In the genomic region with DNA sequence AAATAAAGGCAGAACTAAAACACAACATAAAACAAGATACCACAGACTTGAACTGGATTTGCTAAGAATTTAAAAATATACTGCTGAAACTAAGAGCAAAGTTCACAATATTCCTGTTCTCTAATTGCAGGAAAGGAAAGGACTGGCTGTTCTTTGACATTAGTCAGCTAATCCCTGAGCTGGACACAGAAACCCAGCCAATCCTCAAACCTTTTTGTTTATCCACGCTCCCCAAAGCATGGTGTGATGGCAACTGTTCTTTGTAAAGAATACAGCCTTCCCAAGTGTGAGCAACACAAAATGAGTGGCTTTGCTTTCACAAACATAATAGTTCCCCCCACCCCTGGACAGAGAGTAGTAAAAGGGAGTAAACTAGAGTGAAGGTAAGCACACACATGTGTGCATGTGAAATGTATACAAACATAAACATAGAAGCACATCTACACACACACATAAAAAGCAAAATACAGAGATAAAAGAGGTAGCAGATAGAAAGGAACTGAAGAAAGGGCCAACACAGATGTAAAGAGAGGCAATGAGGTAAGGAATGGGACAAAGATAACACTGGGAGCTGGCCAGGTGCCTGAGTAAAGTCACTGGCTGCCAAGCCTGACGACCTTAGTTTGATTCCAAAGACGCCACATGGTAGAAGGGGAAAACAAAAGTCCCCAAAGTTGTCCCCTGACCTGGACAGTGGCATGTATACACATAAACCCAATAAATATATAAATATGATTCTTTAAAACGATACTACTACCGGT, we compare ENCODE assay signal across 15 mouse cellular contexts. TPM values are rescaled to one million over a fixed set of nuclear protein-coding genes. Genes with fewer than 3 reads are reported as not detected.
DNase-seq lines count a peak whose midpoint lies in the region; ATAC-seq and TF ChIP-seq lines count a peak whose summit lies in the region.
"Had no signal": no experiment of that assay in that cellular context is flagged by ENCODE, and none has a peak within 500 bp of the region (broad histone marks: within the 10 kb centered on the region; RNA-seq: fewer than 3 reads in every experiment).

No protein-coding gene starts in this region.

- no peak overlapping the region for H3K4me3 ChIP-seq in left cerebral cortex, adult 2 months
- no peak overlapping the region for H3K4me3 ChIP-seq in heart, embryonic 14.5 days (ENCODE audit: control insufficient read depth in 1 of 2, insufficient read depth in 1 of 2, low read depth in 1 of 2, low read length in 2 of 2)
- H3K4me3 ChIP-seq: forebrain, embryonic 15.5 days; midbrain, embryonic 12.5 days had no signal

- H3K27ac ChIP-seq in left cerebral cortex, adult 2 months: peak overlapping the region; percentile 56; the same call in 1 of the 2 replicates
- H3K27ac ChIP-seq in heart, embryonic 14.5 days (replicated peaks in 1 of 2; ENCODE audit: control insufficient read depth in 1 of 2, insufficient read depth in 1 of 2, low read depth in 2 of 2, low read length in 2 of 2): peak overlapping the region in 1 of 2 experiments; percentile 63; a peak in 2 of 4 replicates
- H3K27ac ChIP-seq: forebrain, embryonic 15.5 days; liver, embryonic 14.5 days; midbrain, embryonic 12.5 days had no signal

- no peak overlapping the region for H3K9ac ChIP-seq in heart, embryonic 14.5 days (ENCODE audit: low read length)
- H3K9ac ChIP-seq: forebrain, embryonic 15.5 days; liver, embryonic 14.5 days; midbrain, embryonic 12.5 days had no signal

- no peaks in the 10 kb centered on the region for H3K36me3 ChIP-seq in heart, embryonic 14.5 days (ENCODE audit: control insufficient read depth, insufficient read depth, low read length)
- H3K36me3 ChIP-seq: forebrain, embryonic 15.5 days; midbrain, embryonic 12.5 days had no signal

- DNase-seq in adrenal gland, postnatal 14 days: peak; percentile 17
- DNase-seq in adrenal gland, postnatal 25 days: no peak
- no peak for DNase-seq in left cerebral cortex, adult 2 months (ENCODE audit: extremely low spot score in 1 of 2, low spot score in 2 of 2)
- DNase-seq in left cerebral cortex, postnatal 25 days (ENCODE audit: low spot score in 2 of 2): no peak
- no peak for DNase-seq in thymus, postnatal 10 days (ENCODE audit: low spot score in 2 of 2)
- no peak for DNase-seq in right cerebral cortex, postnatal 10 days (ENCODE audit: low spot score in 2 of 2)
- DNase-seq: cerebellum, adult 11-12 months; gastrocnemius, postnatal 36 days; lung, postnatal 14 days; thymus, postnatal 25 days had no signal

- peak; percentile 68; the same call in 1 of the 2 replicates for ATAC-seq in heart, embryonic 14.5 days (ENCODE audit: insufficient number of reproducible peaks, insufficient read depth, low FRiP score, low read depth)
- peak; percentile 77 for ATAC-seq in megakaryocyte-erythroid progenitor cell, adult 5-6 weeks (replicated peaks; ENCODE audit: low FRiP score, low TSS enrichment, poor library complexity, severe bottlenecking)
- ATAC-seq: forebrain, embryonic 15.5 days had no signal

- intact Hi-C loops in left cerebral cortex, adult 2 months (cut with DNase I): no loop called here
- intact Hi-C loops in left cerebral cortex, postnatal 25 days (cut with DNase I): no loop called here

- H3K4me2 ChIP-seq in heart, embryonic 14.5 days (ENCODE audit: low read length): no peak overlapping the region
- H3K4me2 ChIP-seq: forebrain, embryonic 15.5 days; midbrain, embryonic 12.5 days had no signal

- H3K4me1 ChIP-seq in heart, embryonic 14.5 days (ENCODE audit: control insufficient read depth in 2 of 2, insufficient read depth in 2 of 2, low read length in 2 of 2): peaks cover 0 to 6% of the 10 kb centered on the region in 2 experiments; a peak in 2 of 4 replicates
- H3K4me1 ChIP-seq: forebrain, embryonic 15.5 days; midbrain, embryonic 12.5 days had no signal

- WGBS in heart, embryonic 14.5 days: 49% methylated on average over 5 of the region's 5 CpGs

- H3K27me3 ChIP-seq in heart, embryonic 14.5 days (ENCODE audit: control insufficient read depth, insufficient read depth, low read length): no peaks in the 10 kb centered on the region
- H3K27me3 ChIP-seq: forebrain, embryonic 15.5 days; midbrain, embryonic 12.5 days had no signal

- H3K9me3 ChIP-seq in heart, embryonic 14.5 days (ENCODE audit: control insufficient read depth, low read length): no peaks in the 10 kb centered on the region
- H3K9me3 ChIP-seq: forebrain, embryonic 15.5 days; midbrain, embryonic 12.5 days had no signal

- TF ChIP-seq CTCF in left cerebral cortex, adult 2 months (IDR thresholded peaks at IDR 0.05): no peak

RNA-seq across cellular contexts. Expression of a gene that starts 21.7 kb away (rescaled TPM):
- total RNA-seq in adrenal gland, postnatal 14 days (2021): 5.1 and 6.0 TPM in 2 replicates
- 5.0 and 7.9 TPM in 2 replicates for total RNA-seq in adrenal gland, postnatal 25 days (2021)
- total RNA-seq in left cerebral cortex, adult 2 months (2021): 1 to 10 TPM; 6.8 to 7.8 TPM
- total RNA-seq in left cerebral cortex, postnatal 25 days (2021): 1 to 10 TPM; 6.3 to 6.7 TPM
- 5.9 and 6.7 TPM in 2 replicates for polyA plus RNA-seq in heart, embryonic 14.5 days (2014; fragmentation: Nextera tagmentation; extraction: Ambion mirVana)
- 11.2 and 23.1 TPM in 2 replicates for total RNA-seq in megakaryocyte-erythroid progenitor cell, adult 5-6 weeks (2014; fragmentation: Nextera tagmentation)
- 16.2 and 16.5 TPM in 2 replicates for total RNA-seq in megakaryocyte-erythroid progenitor cell, adult 5-6 weeks (2017)

RNA-seq across cellular contexts. Expression of a gene that starts 22.0 kb away (rescaled TPM):
- total RNA-seq in adrenal gland, postnatal 14 days (2021): 67.1 and 75.3 TPM in 2 replicates
- total RNA-seq in adrenal gland, postnatal 25 days (2021): 79.0 and 90.1 TPM in 2 replicates
- total RNA-seq in left cerebral cortex, adult 2 months (2021): 100 to 1,000 TPM; 505 to 574 TPM
- 100 to 1,000 TPM; 501 to 534 TPM for total RNA-seq in left cerebral cortex, postnatal 25 days (2021)
- 52.9 and 55.2 TPM in 2 replicates for polyA plus RNA-seq in heart, embryonic 14.5 days (2014; fragmentation: Nextera tagmentation; extraction: Ambion mirVana)
- 183 and 186 TPM in 2 replicates for total RNA-seq in megakaryocyte-erythroid progenitor cell, adult 5-6 weeks (2014; fragmentation: Nextera tagmentation)
- 71.9 and 89.3 TPM in 2 replicates for total RNA-seq in megakaryocyte-erythroid progenitor cell, adult 5-6 weeks (2017)
